Mouse (Mus musculus): ENCODE results near the gene Inpp5a. TPM values are rescaled to one million over a fixed set of nuclear protein-coding genes. Genes with fewer than 3 reads are reported as not detected.

Inpp5a gene
- polyA plus RNA-seq, 1 experiment from 2014 or later, result 96.3 TPM

- no peak for ATAC-seq (ENCODE audit: insufficient number of reproducible peaks, low FRiP score)
- H3K9me3 ChIP-seq (replicated peaks), result no peaks in the 10 kb centered on the region
- H3K36me3 ChIP-seq, result no peaks in the 10 kb centered on the region
- H3K4me3 ChIP-seq, result no peak overlapping the region
- no peaks in the 10 kb centered on the region for H3K27me3 ChIP-seq (replicated peaks)
- peaks cover 11% of the 10 kb centered on the region for H3K4me1 ChIP-seq (replicated peaks)
- no peak overlapping the region for H3K9ac ChIP-seq
- H3K27ac ChIP-seq (ENCODE audit: poor library complexity, severe bottlenecking), result no peak overlapping the region
- 62% methylated on average over 7 of the region's 7 CpGs for WGBS
- H3K4me2 ChIP-seq, result no peak overlapping the region
Measured at GRCm38 (mm10) chr7:139377381-139377780, 11.5 kb upstream of the Inpp5a start.

GRCm38 (mm10) chr7:139378355-139378754, 10.6 kb upstream of the Inpp5a start:
- ATAC-seq (ENCODE audit: insufficient number of reproducible peaks, low FRiP score), result no peak
- Histone ChIP-seq H3K4me3 (no peak overlapping the region), H3K27ac (ENCODE audit: poor library complexity, severe bottlenecking) (no peak overlapping the region), H3K4me2 (no peak overlapping the region), H3K27me3 (replicated peaks) (no peaks in the 10 kb centered on the region), H3K9me3 (replicated peaks) (no peaks in the 10 kb centered on the region), H3K9ac (no peak overlapping the region), H3K36me3 (no peaks in the 10 kb centered on the region), H3K4me1 (replicated peaks) (peaks cover 11% of the 10 kb centered on the region)
- WGBS, result 84% methylated on average over 3 of the region's 3 CpGs

GRCm38 (mm10) chr7:139379745-139380144, 9.2 kb upstream of the Inpp5a start:
- Histone ChIP-seq H3K36me3 (no peaks in the 10 kb centered on the region), H3K27ac (ENCODE audit: poor library complexity, severe bottlenecking) (no peak overlapping the region)

GRCm38 (mm10) chr7:139380225-139380624, 8.7 kb upstream of the Inpp5a start:
- ATAC-seq (ENCODE audit: insufficient number of reproducible peaks, low FRiP score), result no peak
- Histone ChIP-seq H3K9ac (no peak overlapping the region), H3K36me3 (no peaks in the 10 kb centered on the region), H3K9me3 (replicated peaks) (no peaks in the 10 kb centered on the region), H3K4me1 (replicated peaks) (peaks cover 11% of the 10 kb centered on the region), H3K4me3 (no peak overlapping the region), H3K27me3 (replicated peaks) (no peaks in the 10 kb centered on the region), H3K27ac (ENCODE audit: poor library complexity, severe bottlenecking) (no peak overlapping the region), H3K4me2 (no peak overlapping the region)
- 33% methylated on average over 4 of the region's 4 CpGs for WGBS

More at GRCm38 (mm10) chr7:139379745-139380144, 9.2 kb upstream of the Inpp5a start:
- Histone ChIP-seq H3K9me3 (replicated peaks) (no peaks in the 10 kb centered on the region), H3K4me2 (no peak overlapping the region), H3K4me3 (no peak overlapping the region), H3K27me3 (replicated peaks) (no peaks in the 10 kb centered on the region), H3K9ac (no peak overlapping the region), H3K4me1 (replicated peaks) (peaks cover 11% of the 10 kb centered on the region)
- WGBS, result 45% methylated on average over 2 of the region's 2 CpGs
- ATAC-seq (ENCODE audit: insufficient number of reproducible peaks, low FRiP score), result no peak

- Histone ChIP-seq H3K4me3 (no peak overlapping the region), H3K36me3 (no peaks in the 10 kb centered on the region), H3K27me3 (replicated peaks) (no peaks in the 10 kb centered on the region), H3K4me1 (replicated peaks) (peaks cover 11% of the 10 kb centered on the region), H3K4me2 (no peak overlapping the region), H3K9me3 (replicated peaks) (no peaks in the 10 kb centered on the region), H3K9ac (no peak overlapping the region), H3K27ac (ENCODE audit: poor library complexity, severe bottlenecking) (no peak overlapping the region)
- ATAC-seq (ENCODE audit: insufficient number of reproducible peaks, low FRiP score), result no peak
- 69% methylated on average over 2 of the region's 2 CpGs for WGBS
Measured at GRCm38 (mm10) chr7:139381877-139382276, 7.0 kb upstream of the Inpp5a start.

GRCm38 (mm10) chr7:139382796-139383195, 6.1 kb upstream of the Inpp5a start:
- no peaks in the 10 kb centered on the region for H3K9me3 ChIP-seq (replicated peaks)
- H3K9ac ChIP-seq, result no peak overlapping the region
- ATAC-seq (ENCODE audit: insufficient number of reproducible peaks, low FRiP score), result no peak
- H3K4me1 ChIP-seq (replicated peaks), result peaks cover 15% of the 10 kb centered on the region
- no peaks in the 10 kb centered on the region for H3K27me3 ChIP-seq (replicated peaks)
- WGBS, result 86% methylated on average over 2 of the region's 2 CpGs
- H3K27ac ChIP-seq (ENCODE audit: poor library complexity, severe bottlenecking), result no peak overlapping the region
- H3K4me3 ChIP-seq, result no peak overlapping the region
- no peak overlapping the region for H3K4me2 ChIP-seq
- no peaks in the 10 kb centered on the region for H3K36me3 ChIP-seq

- no peak overlapping the region for H3K4me3 ChIP-seq
- no peaks in the 10 kb centered on the region for H3K36me3 ChIP-seq
- no peak overlapping the region for H3K4me2 ChIP-seq
- H3K27me3 ChIP-seq (replicated peaks), result no peaks in the 10 kb centered on the region
- H3K9ac ChIP-seq, result 0 out of 2 replicates have a peak overlapping the region, but pooled peaks have one; percentile 25
- no peaks in the 10 kb centered on the region for H3K9me3 ChIP-seq (replicated peaks)
- 73% methylated on average over 1 of the region's 1 CpGs for WGBS
- no peak for ATAC-seq (ENCODE audit: insufficient number of reproducible peaks, low FRiP score)
- no peak overlapping the region for H3K27ac ChIP-seq (ENCODE audit: poor library complexity, severe bottlenecking)
- peaks cover 16% of the 10 kb centered on the region for H3K4me1 ChIP-seq (replicated peaks)
Measured at GRCm38 (mm10) chr7:139384500-139384899, 4.4 kb upstream of the Inpp5a start.

GRCm38 (mm10) chr7:139384916-139385530, 3.9 kb upstream of the Inpp5a start:
- Histone ChIP-seq H3K9me3 (replicated peaks) (no peaks in the 10 kb centered on the region), H3K9ac (0 out of 2 replicates have a peak overlapping the region, but pooled peaks have one; percentile 25), H3K4me1 (replicated peaks) (peaks cover 15% of the 10 kb centered on the region), H3K4me2 (no peak overlapping the region), H3K4me3 (no peak overlapping the region), H3K36me3 (no peaks in the 10 kb centered on the region), H3K27me3 (replicated peaks) (no peaks in the 10 kb centered on the region), H3K27ac (ENCODE audit: poor library complexity, severe bottlenecking) (no peak overlapping the region)
- ATAC-seq (ENCODE audit: insufficient number of reproducible peaks, low FRiP score), result no peak
- WGBS, result 87% methylated on average over 2 of the region's 2 CpGs

GRCm38 (mm10) chr7:139386933-139387690, 1.8 kb upstream of the Inpp5a start:
- WGBS, result 88% methylated on average over 9 of the region's 9 CpGs
- ATAC-seq (ENCODE audit: insufficient number of reproducible peaks, low FRiP score), result no peak
- H3K27me3 ChIP-seq (replicated peaks), result no peaks in the 10 kb centered on the region
- no peak overlapping the region for H3K9ac ChIP-seq
- no peaks in the 10 kb centered on the region for H3K36me3 ChIP-seq
- no peak overlapping the region for H3K4me2 ChIP-seq
- H3K27ac ChIP-seq (ENCODE audit: poor library complexity, severe bottlenecking), result no peak overlapping the region
- no peak overlapping the region for H3K4me3 ChIP-seq
- no peaks in the 10 kb centered on the region for H3K9me3 ChIP-seq (replicated peaks)
- H3K4me1 ChIP-seq (replicated peaks), result peaks cover 32% of the 10 kb centered on the region

- no peaks in the 10 kb centered on the region for H3K36me3 ChIP-seq
- peaks cover 42% of the 10 kb centered on the region for H3K4me1 ChIP-seq (replicated peaks)
- peak overlapping the region; percentile 55 for H3K4me2 ChIP-seq
- H3K4me3 ChIP-seq, result peak overlapping the region; percentile 58
- no peaks in the 10 kb centered on the region for H3K9me3 ChIP-seq (replicated peaks)
- ATAC-seq (ENCODE audit: insufficient number of reproducible peaks, low FRiP score), result peak; percentile 74; the same call in 1 of the 2 replicates
- peak overlapping the region; percentile 74 for H3K27ac ChIP-seq (ENCODE audit: poor library complexity, severe bottlenecking)
- no peaks in the 10 kb centered on the region for H3K27me3 ChIP-seq (replicated peaks)
- 14% methylated on average over 16 of the region's 16 CpGs for WGBS
- H3K9ac ChIP-seq, result peak overlapping the region; percentile 78
Measured at GRCm38 (mm10) chr7:139387921-139388669, 814 bp upstream of the Inpp5a start.

- Histone ChIP-seq H3K36me3 (peaks cover 5% of the 10 kb centered on the region; the same call in 1 of the 2 replicates), H3K9me3 (replicated peaks) (no peaks in the 10 kb centered on the region), H3K9ac (peak overlapping the region; percentile 99), H3K27ac (ENCODE audit: poor library complexity, severe bottlenecking) (peak overlapping the region; percentile 90), H3K4me1 (replicated peaks) (peaks cover 54% of the 10 kb centered on the region), H3K4me2 (peak overlapping the region; percentile 75), H3K4me3 (peak overlapping the region; percentile 90), H3K27me3 (replicated peaks) (no peaks in the 10 kb centered on the region)
- ATAC-seq (ENCODE audit: insufficient number of reproducible peaks, low FRiP score), result peak; percentile 27; the same call in 1 of the 2 replicates
- WGBS, result under 1% methylated on average over 53 of the region's 53 CpGs
Measured at GRCm38 (mm10) chr7:139389213-139389761, 378 bp downstream of the Inpp5a start.
